Mouse (Mus musculus): Measurements from ENCODE around the gene Psma3.
"Not testable (repeated sequence)": the region's sequence is repeated elsewhere in the genome, so short reads cannot be mapped to it uniquely, and the experiment has no call there.

The Psma3 gene

DNA sequence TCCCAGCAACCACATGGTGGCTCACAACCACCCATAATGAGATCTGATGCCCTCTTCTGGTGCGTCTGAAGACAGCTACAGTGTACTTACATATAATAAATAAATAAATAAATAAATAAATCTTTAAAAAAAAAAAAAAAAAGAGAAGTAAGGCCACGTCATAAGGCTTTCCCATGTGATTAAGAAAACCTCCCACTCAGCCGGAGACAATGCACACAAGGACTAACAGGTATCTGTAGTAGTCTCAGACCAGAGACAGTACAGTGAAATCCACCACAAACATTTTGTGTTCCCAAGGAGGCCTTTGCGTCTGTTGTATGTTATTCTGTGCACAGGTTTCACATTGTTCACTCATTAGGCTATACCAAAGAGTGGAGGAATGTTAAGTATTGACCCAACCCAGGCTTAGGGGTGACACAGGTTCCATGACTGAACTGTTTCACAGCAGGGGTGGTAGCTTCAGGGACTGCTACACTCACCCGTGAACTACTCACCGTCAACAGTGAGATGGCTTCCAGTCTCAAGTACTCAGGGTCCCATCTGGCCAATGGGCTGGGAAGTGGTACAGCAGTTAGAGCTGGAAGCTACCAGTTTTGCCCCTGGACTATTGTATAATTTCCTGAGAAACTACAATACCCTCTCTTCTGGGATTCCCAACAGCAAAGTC is 29.5 kb downstream of the Psma3 start:
- DNase-seq: no peak

DNA sequence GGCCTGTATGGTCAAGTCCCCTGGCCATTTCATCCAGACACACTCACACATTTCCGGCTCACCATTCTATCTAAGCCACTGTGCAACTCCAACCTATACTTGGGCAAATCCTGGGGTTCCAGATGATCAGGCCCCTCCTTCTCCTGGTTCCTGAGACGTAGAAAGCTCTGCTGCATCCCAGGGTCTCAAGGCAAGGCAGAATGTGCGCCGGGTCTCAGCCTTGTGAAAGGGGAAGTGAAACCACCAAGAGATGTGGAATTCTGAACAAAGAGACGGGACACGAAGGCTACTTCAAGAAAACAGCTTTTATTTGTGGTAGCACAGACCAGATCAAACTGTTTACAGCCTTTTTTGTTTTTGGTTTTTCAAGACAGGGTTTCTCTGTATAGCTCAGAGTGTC is 31.7 kb downstream of the Psma3 start:
- DNase-seq: no peak

DNA sequence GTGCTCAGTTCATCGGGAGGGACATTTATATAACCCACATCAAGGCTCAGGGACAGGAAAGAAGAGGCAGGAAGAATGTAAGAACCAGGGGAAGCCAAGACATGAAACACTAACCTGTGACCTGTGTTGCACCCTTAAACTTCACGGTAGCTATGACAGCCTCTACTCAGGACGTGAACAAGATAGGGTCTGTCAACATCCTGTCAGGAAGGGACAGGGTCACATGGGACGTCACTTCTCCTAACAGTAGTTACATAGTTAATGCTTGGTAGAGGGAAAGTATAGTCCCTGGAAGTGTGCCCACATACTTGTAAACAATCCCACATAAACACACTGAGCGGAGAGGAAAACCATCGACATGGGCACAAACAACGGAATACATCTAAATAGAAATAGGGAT is 32.5 kb downstream of the Psma3 start:
- no peak for DNase-seq

DNA sequence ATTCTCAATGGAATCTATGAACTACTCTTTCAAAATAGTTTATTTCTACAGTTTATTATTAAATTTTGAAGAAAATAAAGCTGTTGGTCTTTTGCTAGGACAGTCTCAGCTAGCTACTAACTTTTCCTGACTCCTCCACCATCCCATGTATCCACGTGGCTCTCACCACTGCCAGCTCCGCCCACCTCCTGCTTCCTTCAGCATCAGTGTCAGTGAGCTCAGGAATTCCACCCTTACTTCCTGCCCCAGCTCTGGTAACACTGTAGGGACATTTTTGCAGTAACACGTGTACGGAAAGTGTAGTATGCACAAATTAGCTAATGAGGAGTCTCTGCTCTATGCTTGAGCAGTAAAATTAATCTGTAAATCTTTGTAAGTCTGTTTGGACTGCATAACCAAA is 35.3 kb downstream of the Psma3 start:
- DNase-seq: peak; percentile 50

DNA sequence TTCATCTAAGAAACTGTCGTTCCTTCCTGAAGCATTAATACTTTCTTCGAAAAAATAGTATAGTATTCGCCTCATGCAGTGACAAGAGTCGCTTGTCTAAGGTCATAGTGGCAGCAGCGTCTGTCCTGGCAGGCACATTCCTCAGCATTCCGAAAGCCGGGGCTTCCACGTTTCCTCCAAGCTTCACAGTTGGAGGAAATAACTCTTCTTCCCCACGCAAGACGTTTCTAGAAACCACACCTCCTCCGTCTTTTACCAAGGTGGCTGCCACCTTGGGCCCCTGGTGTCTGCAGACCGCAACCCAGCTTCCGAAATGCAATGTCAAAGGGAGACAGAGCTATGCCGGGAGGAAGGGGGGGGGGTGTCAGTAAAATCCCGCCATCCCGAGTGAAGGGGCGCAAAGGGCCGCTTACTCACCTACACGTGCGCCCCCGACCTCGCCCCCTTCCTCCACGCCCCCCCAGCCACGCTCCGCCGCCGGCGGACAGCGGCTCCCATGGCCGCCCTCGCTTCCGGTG is 40.5 kb downstream of the Psma3 start:
- DNase-seq: no peak

DNA sequence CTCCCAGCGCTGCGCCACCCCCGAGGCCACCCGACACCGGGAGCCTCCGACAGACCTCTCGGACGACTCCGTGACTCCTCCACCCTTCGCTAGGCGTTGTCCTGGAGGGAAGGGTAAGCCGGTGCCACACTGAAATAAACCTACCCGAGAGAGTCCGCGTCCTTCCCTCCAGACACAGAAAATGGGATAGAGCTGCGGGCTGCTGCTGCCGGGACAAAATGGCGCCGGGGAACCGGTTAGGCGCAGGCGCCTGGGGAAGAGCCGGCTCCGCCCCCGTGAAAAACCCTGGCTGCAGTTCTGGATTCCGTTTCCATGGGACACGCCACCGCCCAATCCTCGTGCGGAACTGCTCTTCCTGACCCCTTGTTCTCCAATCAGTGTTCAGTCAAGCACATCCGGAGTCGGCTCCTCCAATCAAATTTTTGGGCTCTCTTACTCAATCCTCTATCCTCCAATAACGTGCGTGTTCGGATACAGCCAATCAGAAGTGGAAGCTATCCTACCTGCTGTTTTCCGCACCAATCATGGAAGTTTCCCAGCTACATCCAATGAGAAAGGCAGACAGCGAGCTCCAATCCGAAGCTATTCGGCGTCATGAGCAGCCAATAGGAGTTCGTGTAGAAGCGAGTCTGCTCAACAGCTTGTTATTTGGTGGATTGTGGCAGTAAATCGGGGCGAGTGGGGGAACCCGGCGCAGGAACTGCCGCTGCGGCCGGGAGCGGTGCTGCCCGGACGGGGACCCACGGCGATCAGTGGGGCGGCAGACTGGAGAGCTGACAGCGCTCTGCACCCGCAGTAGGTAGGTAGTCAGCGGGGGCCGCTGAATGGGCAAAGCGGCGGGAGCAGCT is 41.2 kb downstream of the Psma3 start, which contains the start of gene Arid4a:
Gene Arid4a, plus strand, starts transcription at position 628 of the 848 bp plus-strand sequence.
- peak; percentile 99 for DNase-seq

DNA sequence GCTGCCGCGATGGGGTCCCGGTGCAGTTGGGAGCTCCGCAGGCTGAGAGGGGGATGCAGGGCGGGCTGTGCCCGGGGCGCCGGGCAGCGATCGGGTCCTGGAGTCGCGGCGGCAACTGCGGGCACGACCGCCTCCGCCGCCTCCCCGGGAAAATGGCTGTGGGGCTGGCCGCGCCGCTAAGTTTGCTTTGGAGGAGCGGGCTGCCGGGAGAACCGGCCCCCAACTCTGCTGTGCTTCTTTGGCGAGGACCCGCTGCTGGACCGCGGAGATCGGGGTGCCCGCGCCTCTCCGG is 41.7 kb downstream of the Psma3 start:
- no peak for DNase-seq

DNA sequence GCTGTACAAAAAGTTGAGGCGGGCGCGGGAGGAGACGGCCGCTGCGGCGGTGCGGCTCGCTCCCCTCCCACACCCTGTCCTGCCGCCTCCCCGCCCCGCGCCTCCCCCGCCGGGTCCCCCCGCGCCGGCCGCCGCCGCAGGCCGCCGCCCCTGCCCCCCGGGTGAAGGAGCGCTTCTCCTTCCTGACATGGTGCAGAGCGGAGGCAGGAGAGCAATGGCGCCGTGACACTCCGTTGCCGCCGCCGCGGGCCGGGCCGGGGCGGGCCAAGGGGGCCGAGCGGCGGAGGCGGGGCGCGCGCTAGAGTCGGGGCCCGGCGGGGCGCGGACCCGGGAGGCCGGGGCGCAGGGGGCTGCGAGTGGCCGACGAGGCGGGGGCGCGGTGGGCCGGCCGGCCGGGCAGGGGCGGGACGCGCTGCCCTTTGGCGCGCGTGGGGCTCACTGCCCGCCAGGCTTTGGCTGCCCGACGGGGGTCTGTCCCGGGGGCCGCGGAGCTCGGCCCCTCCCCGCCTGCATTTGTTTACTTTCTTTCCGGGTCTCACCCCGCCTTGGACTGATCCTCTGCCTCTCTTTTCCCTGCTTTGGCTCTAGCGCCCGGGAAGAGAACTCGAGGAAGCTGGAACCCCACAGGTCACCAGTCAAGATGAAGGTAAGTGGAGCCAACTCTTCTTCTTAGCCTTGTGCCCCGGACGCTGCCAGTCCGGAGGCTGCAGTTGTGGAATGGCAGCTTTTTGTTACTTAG is 42.3 kb downstream of the Psma3 start:
- peak; percentile 18 for DNase-seq

DNA sequence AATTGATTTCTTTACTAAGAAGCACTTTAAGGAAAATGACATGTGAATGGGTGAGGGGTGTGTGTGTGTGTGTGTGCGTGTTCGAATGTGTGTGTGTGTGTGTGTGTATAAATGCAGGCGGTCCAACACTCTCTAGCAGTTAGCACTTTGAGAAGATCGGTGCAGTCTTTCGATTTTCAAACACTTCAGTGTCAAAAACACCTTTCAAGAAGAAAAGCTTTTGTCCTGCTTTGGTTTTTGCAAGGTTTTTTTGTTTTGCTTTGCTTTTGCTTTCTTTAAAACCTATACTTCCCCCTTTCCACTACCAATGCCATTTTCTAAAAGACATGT is 42.8 kb downstream of the Psma3 start:
- DNase-seq: no peak

DNA sequence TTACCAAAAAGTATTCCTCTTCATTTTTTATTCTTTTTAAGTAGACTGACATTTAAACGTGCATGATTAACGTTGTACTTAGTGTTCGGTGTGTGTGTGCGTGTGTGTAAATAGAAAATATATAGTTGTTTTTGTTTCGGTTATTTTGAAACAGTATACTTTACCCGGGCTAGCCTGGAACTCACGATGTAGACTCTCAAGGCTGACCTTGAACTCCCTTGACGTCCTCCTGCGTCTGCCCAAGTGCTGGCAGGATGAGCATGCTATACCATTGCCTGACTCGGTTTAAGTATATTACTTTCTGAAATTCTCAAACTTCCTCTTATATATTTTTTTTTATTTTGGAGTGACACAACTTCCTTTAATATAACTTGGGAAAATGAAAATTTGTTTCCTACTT is 43.4 kb downstream of the Psma3 start:
- DNase-seq: no peak

DNA sequence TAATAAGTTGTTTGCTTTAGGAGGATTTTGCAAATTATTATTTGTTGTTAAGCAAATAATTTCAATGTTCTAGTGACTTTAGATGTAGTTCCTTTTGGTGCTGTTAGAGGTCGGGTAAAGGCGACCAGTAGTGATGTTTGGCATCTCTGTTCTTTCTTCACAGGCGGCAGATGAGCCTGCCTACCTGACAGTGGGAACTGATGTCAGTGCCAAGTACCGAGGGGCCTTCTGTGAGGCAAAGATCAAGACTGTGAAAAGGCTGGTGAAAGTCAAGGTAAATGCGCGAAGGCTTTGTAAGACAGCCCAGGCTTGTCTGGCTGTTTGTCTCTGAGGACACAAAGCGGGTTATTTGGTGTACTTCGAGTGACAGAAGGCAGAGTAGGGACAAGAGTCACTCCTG is 44.8 kb downstream of the Psma3 start:
- no peak for DNase-seq

DNA sequence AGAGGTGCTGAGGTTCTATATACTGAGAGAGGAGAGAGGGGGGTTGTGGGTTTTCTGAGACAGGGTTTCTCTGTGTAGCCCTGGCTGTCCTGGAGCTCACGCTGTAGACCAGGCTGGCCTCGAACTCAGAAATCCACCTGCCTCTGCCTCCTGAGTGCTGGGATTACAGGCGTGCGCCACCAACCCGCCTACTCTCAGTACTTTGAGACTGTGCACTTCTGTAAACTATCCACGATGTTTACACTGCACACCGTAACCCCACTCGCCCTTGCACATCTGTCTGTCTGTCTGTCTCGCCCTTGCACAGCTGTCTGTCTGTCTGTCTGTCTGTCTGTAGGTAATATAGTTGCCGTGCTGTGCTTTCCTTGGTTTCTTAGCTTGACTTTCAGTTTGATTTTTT is 50.0 kb downstream of the Psma3 start:
- no peak for DNase-seq

DNA sequence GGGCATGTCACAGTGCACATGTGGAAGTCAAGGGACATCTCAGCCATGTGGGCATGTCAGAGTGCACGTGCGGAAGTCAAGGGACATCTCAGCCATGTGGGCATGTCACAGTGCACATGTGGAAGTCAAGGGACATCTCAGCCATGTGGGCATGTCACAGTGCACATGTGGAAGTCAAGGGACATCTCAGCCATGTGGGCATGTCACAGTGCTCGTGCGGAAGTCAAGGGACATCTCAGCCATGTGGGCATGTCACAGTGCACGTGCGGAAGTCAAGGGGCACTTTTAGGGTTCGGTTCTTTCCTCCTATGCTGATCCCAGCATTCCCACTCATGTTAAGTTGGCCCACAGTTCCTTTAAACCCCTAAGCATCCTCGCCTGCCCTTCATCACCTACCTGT is 53.8 kb downstream of the Psma3 start:
- DNase-seq: not testable (repeated sequence)

DNA sequence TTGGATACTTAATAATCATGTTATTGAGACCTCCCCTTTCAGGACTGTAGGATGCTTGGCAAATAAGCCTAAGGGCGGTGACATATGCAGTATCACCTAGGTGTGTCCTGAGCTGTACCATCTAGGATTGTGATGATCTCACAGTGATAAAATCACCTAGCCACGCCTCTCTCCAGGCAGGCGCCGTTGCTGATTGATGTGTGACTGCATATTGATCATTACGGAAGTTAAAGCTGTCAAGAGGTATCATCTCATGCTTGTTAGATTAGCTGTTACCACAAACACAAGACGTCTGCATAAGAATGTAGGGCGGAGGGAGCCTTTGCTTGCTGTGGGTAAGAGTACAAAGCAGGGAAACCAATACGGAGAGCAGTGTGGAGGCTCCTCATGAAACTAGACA is 55.8 kb downstream of the Psma3 start:
- no peak for DNase-seq

DNA sequence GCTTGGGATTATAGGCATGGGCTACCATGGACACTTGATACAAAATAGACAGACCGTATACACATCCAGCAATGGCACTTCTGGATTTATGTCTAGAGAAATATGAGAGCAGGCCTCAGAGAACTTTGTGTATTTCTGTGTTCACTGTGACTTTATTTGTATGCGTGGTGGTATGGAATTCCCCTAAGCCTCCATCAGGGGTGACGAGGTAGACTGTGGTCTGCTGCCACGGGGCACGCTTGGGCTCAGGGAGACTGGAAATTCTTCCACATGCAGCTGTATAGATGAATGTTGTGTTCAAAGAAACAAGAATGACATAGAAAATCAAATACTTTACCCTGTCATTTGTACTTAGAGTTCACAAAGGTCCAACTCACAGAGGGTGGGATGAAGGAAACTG is 56.3 kb downstream of the Psma3 start:
- DNase-seq: no peak

DNA sequence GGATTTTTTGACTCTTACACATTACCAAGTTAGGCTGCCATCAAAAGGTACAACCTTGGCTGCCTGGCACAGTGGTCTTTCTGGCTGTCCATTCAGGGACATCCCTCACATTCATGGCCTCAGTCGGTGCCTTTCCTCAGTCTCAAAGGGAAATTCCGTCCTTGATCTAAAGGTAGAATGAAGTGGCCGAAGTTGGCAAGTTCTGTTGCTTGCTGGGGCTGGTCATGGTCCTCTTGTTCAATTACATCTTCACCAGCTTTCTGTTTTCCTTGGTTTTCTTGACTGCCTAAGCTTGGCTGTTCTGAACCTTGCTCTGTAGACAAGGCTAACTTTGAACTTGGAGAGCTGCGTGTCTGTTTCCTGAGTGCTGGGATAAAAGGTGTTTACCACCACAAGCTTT is 61.4 kb downstream of the Psma3 start:
- DNase-seq: no peak

DNA sequence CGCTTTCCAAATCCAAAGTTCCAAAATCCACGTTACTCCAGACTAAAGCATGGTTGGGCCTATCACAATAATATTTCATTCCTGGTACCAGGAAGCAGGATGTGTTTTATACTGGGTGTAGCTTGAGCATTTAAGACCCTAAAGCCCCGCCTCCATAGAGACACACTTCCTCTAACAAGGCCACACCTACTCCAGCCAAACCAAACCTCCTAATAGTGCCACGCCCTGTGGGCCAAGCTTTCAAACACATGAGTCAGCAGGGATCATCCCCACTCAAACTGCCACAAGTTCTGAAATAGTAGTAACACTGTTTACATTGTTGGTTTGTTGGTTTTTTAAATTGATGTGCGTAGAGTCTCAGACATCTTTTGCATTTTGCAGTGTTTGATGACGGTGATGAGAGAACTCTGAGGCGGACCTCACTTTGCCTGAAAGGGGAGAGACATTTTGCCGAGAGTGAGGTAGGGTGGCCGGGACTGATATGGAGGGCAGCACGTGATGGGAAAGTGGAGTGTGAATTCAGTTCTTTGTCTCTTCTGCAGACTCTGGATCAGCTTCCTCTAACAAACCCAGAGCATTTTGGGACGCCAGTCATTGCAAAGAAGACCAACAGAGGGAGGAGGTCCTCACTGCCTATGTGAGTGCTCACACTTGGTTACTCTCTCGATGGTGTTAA is 62.4 kb downstream of the Psma3 start:
- DNase-seq: no peak

DNA sequence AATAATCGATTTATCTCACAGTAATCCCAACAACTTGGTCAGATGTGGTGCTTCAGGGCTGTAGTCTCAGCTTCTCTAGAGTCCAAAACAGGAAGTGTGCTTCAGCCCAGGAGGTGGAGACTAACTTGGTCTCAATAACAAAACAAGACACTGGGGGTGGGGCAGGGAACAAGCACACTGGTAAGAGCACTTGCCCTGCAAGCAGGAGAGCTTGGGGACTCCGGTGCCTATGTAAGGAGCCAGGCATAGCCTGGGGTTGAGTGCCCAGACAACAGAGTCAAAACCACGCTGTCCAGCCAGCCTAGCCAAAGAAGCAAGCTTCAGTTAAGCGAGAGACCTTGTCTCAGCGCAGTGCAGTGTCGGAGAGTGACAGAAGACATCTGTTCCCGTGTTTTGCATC is 66.0 kb downstream of the Psma3 start:
- no peak for DNase-seq

DNA sequence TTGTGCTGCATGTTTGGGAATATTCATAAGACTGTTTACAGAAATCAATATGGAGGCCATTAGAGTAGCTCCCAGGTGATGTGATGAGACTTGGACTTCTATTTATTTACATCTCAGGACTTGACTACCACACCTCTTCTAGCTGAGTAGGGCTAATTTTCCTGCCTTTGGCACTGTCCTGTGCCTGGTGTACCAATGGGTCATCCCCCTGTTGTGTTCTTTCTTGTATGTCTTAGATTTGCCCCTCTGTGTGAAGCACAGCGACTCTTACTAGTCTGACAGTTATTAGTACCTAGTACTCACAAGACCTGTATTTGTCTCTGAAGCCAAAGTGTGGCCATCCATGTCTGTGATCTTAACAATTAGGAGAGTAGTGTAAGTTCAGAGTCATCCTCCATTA is 68.0 kb downstream of the Psma3 start:
- no peak for DNase-seq

DNA sequence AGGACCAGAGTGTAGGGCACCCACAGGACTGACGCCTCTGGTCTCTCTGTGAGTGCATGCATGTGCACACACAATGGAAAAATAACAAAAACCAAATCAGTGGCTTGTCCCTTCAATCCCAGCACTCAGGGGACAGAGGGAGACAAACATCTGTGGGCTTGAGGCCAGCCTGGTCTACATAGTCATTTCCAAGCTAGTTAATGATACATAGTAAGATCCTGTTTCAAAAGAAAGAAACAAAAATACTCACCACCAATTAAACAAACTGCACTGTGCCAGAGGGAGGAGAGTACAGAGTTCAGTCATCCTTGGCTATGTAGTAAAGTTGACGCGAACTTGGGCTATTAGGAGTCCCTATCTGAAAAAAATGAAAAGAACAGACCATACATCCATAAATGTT is 69.2 kb downstream of the Psma3 start:
- no peak for DNase-seq

DNA sequence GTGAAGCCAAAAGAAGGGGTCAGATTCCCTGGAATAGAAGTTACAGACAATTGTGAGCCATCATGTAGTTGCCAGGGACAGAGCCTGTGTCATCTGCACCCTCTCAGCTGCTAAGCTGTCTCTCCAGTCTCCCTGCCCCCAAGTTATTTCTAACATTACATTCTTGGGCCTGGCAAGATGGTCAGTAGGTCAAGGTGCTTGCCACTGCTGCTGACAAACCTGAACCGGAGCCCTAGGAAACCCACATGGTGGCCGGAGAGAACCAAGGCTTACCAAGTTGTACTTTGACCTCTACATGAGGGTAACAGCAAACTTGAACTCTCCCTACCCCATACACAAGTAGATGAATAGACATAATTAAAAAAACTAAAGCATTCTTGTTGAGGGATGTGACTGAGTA is 70.1 kb downstream of the Psma3 start:
- no peak for DNase-seq

All from right cerebral cortex, adult 18-20 months (tissue).